13 mouse cellular contexts compared by ENCODE assay signal in genomic region chr4:138653056-138653455, GRCm38 (mm10). TPM values are rescaled to one million over a fixed set of nuclear protein-coding genes. Genes with fewer than 3 reads are reported as not detected.
A peak's percentile ranks its signal among the peaks of the same experiment; 100 is the strongest.
DNase-seq lines count a peak whose midpoint lies in the region; ATAC-seq lines count a peak whose summit lies in the region.
"Had no signal": no experiment of that assay in that cellular context is flagged by ENCODE, and none has a peak within 500 bp of the region (broad histone marks: within the 10 kb centered on the region; RNA-seq: fewer than 3 reads in every experiment).

No protein-coding gene starts in this region.

- intact Hi-C loops in left cerebral cortex, postnatal 10 days (cut with DNase I), result no loop called here

- peak; percentile 47 to 60 for DNase-seq in left cerebral cortex, postnatal 10 days (ENCODE audit: extremely low spot score in 1 of 2, low spot score in 2 of 2)
- DNase-seq in left cerebral cortex, adult 11 months (ENCODE audit: low spot score), result no peak
- DNase-seq in brain, adult 2 months (ENCODE audit: low read depth, low spot score), result peak; percentile 70
- no peak for DNase-seq in heart, postnatal 4 days
- DNase-seq: cerebellum, adult 8-10 months; spleen, adult 18-20 months; thymus, postnatal 25 days had no signal

- no peaks in the 10 kb centered on the region for H3K27me3 ChIP-seq in hindbrain, embryonic 15.5 days
- H3K27me3 ChIP-seq in neural tube, embryonic 13.5 days, result no peaks in the 10 kb centered on the region
- no peaks in the 10 kb centered on the region for H3K27me3 ChIP-seq in kidney, embryonic 15.5 days
- no peaks in the 10 kb centered on the region for H3K27me3 ChIP-seq in kidney, embryonic 14.5 days (ENCODE audit: control insufficient read depth, insufficient read depth, low read length)
- H3K27me3 ChIP-seq: liver, embryonic 15.5 days had no signal

- 10% methylated on average over 6 of the region's 6 CpGs for WGBS in hindbrain, embryonic 15.5 days
- 19% methylated on average over 6 of the region's 6 CpGs for WGBS in neural tube, embryonic 13.5 days
- WGBS in kidney, embryonic 15.5 days, result 41% methylated on average over 6 of the region's 6 CpGs
- 48% methylated on average over 6 of the region's 6 CpGs for WGBS in kidney, embryonic 14.5 days

- no peak overlapping the region for H3K4me3 ChIP-seq in hindbrain, embryonic 15.5 days
- H3K4me3 ChIP-seq in neural tube, embryonic 13.5 days, result no peak overlapping the region
- H3K4me3 ChIP-seq in kidney, embryonic 15.5 days (replicated peaks), result no peak overlapping the region
- H3K4me3 ChIP-seq in kidney, embryonic 14.5 days (ENCODE audit: low read length), result no peak overlapping the region
- H3K4me3 ChIP-seq: liver, embryonic 15.5 days had no signal

- ATAC-seq in hindbrain, embryonic 15.5 days (ENCODE audit: low FRiP score, low read depth), result peak; percentile 65; the same call in 1 of the 2 replicates
- peak; percentile 43; the same call in 1 of the 2 replicates for ATAC-seq in neural tube, embryonic 13.5 days (ENCODE audit: low read depth)
- no peak for ATAC-seq in kidney, embryonic 15.5 days (replicated peaks; ENCODE audit: low FRiP score)
- ATAC-seq in kidney, embryonic 14.5 days (ENCODE audit: low FRiP score, low TSS enrichment), result no peak

- H3K4me1 ChIP-seq in hindbrain, embryonic 15.5 days (replicated peaks), result peaks cover 9% of the 10 kb centered on the region
- H3K4me1 ChIP-seq in neural tube, embryonic 13.5 days (replicated peaks), result peaks cover 12% of the 10 kb centered on the region
- H3K4me1 ChIP-seq in kidney, embryonic 15.5 days, result peaks cover 10% of the 10 kb centered on the region
- H3K4me1 ChIP-seq in kidney, embryonic 14.5 days (ENCODE audit: control insufficient read depth, insufficient read depth, low read length), result no peaks in the 10 kb centered on the region
- H3K4me1 ChIP-seq: liver, embryonic 15.5 days had no signal

- H3K9me3 ChIP-seq in hindbrain, embryonic 15.5 days, result no peaks in the 10 kb centered on the region
- no peaks in the 10 kb centered on the region for H3K9me3 ChIP-seq in neural tube, embryonic 13.5 days
- H3K9me3 ChIP-seq in kidney, embryonic 15.5 days (replicated peaks), result no peaks in the 10 kb centered on the region
- no peaks in the 10 kb centered on the region for H3K9me3 ChIP-seq in kidney, embryonic 14.5 days (ENCODE audit: control insufficient read depth, low read length)
- H3K9me3 ChIP-seq: liver, embryonic 15.5 days had no signal

- no peak overlapping the region for H3K9ac ChIP-seq in hindbrain, embryonic 15.5 days
- H3K9ac ChIP-seq in neural tube, embryonic 13.5 days, result no peak overlapping the region
- no peak overlapping the region for H3K9ac ChIP-seq in kidney, embryonic 15.5 days
- H3K9ac ChIP-seq in kidney, embryonic 14.5 days (ENCODE audit: low read depth, low read length), result no peak overlapping the region
- H3K9ac ChIP-seq: liver, embryonic 15.5 days had no signal

- H3K36me3 ChIP-seq in hindbrain, embryonic 15.5 days, result no peaks in the 10 kb centered on the region
- no peaks in the 10 kb centered on the region for H3K36me3 ChIP-seq in neural tube, embryonic 13.5 days
- H3K36me3 ChIP-seq in kidney, embryonic 15.5 days, result no peaks in the 10 kb centered on the region
- H3K36me3 ChIP-seq in kidney, embryonic 14.5 days (ENCODE audit: control insufficient read depth, insufficient read depth, low read length), result no peaks in the 10 kb centered on the region
- H3K36me3 ChIP-seq: liver, embryonic 15.5 days had no signal

- H3K27ac ChIP-seq in hindbrain, embryonic 15.5 days (replicated peaks), result peak overlapping the region; percentile 78
- peak overlapping the region; percentile 73 for H3K27ac ChIP-seq in neural tube, embryonic 13.5 days (replicated peaks)
- no peak overlapping the region for H3K27ac ChIP-seq in kidney, embryonic 15.5 days
- no peak overlapping the region for H3K27ac ChIP-seq in kidney, embryonic 14.5 days (ENCODE audit: low read depth, low read length)
- H3K27ac ChIP-seq: liver, embryonic 15.5 days had no signal

- no peak overlapping the region for H3K4me2 ChIP-seq in hindbrain, embryonic 15.5 days
- H3K4me2 ChIP-seq in neural tube, embryonic 13.5 days, result no peak overlapping the region
- H3K4me2 ChIP-seq in kidney, embryonic 15.5 days, result no peak overlapping the region
- no peak overlapping the region for H3K4me2 ChIP-seq in kidney, embryonic 14.5 days (replicated peaks; ENCODE audit: low read depth, low read length)
- H3K4me2 ChIP-seq: liver, embryonic 15.5 days had no signal

RNA-seq across cellular contexts. Expression of gene Vwa5b1, which starts 17.4 kb away (rescaled TPM):
- total RNA-seq in left cerebral cortex, postnatal 10 days (2021), result 1 to 10 TPM; 3.6 to 4.0 TPM
- 1.7 and 2.0 TPM in 2 replicates for polyA plus RNA-seq in hindbrain, embryonic 15.5 days (2015; fragmentation: Nextera tagmentation; extraction: Ambion mirVana)
- polyA plus RNA-seq in neural tube, embryonic 13.5 days (2015; fragmentation: Nextera tagmentation; extraction: Ambion mirVana), result 0.21 and 0.48 TPM in 2 replicates
- polyA plus RNA-seq in kidney, embryonic 15.5 days (2015; fragmentation: Nextera tagmentation; extraction: Ambion mirVana), result 0.08 and 0.12 TPM in 2 replicates
- total RNA-seq in heart, postnatal 4 days (2021), result not detected
- polyA plus RNA-seq in kidney, embryonic 14.5 days (2014; fragmentation: Nextera tagmentation; extraction: Ambion mirVana), result 0.11 and 0.13 TPM in 2 replicates
- total RNA-seq: granulocyte monocyte progenitor cell, adult 5-6 weeks had no signal
- polyA plus RNA-seq: liver, embryonic 15.5 days had no signal

Comparison
In these comparisons a context has a peak if more than half of its experiments do, and no peak if none do; other contexts are left out.
1. DNase-seq: peak in left cerebral cortex, postnatal 10 days (2 of 2) and brain, adult 2 months (single experiment); none in left cerebral cortex, adult 11 months (single experiment) and heart, postnatal 4 days (single experiment).
2. ATAC-seq: peak in hindbrain, embryonic 15.5 days (single experiment) and neural tube, embryonic 13.5 days (single experiment); none in kidney, embryonic 15.5 days (single experiment) and kidney, embryonic 14.5 days (single experiment).
3. H3K27ac ChIP-seq: peak in hindbrain, embryonic 15.5 days (single experiment) and neural tube, embryonic 13.5 days (single experiment); none in kidney, embryonic 15.5 days (single experiment) and kidney, embryonic 14.5 days (single experiment).